8 mouse cellular contexts compared by ENCODE assay signal in the genomic region with DNA sequence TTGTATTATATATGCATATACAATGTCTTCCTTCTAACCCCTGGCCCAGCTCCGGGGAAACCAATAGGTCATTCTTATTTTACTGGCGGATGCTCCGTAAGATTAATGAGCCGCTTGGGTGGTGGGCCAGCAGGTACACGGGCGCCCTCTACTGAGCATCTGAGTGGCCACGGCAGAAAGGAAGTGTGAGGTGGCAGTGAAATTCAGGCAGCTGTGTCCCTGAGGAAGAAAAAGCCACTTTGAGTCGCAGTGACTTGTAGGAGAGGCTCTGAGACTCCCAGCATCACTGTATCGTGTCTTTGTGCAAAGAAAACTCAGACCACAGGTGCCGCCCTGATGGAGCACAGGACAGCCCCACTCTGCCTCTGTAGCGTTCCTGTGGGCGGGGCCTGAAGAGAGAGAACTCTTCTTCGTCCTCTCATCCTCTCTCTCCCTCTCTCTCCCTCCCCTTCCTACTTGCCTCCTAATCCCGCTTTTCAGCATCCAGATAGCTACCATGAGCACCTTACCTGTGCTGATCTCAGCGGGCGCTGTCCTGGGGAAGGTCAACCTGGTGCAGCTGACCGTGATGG. TPM values are rescaled to one million over a fixed set of nuclear protein-coding genes. Genes with fewer than 3 reads are reported as not detected.
A peak's percentile ranks its signal among the peaks of the same experiment; 100 is the strongest.
DNase-seq lines count a peak whose midpoint lies in the region; ATAC-seq and TF ChIP-seq lines count a peak whose summit lies in the region.

No protein-coding gene starts in this region.

- intact Hi-C loops in heart, postnatal 10 days (cut with DNase I), result loop anchor here (2.0 kb wide), 1 partner anchor 87 kb away; no protein-coding TSS in a partner anchor

- in situ Hi-C loops in CH12.LX (cut with MboI; ENCODE audit: low pct_ligation_motif_present, low pct_unique_long_range_greater_than_20kb, low sequenced_read_pairs), result loop anchor here (10.0 kb wide), 1 partner anchor 75 kb away; no protein-coding TSS in a partner anchor

- no peak overlapping the region for H3K9ac ChIP-seq in CH12.LX (ENCODE audit: insufficient read depth, low read depth)
- H3K9ac ChIP-seq in forebrain, embryonic 11.5 days (ENCODE audit: low read length), result peak overlapping the region; percentile 14

- H3K27me3 ChIP-seq in CH12.LX (replicated peaks), result no peaks in the 10 kb centered on the region
- no peaks in the 10 kb centered on the region for H3K27me3 ChIP-seq in forebrain, embryonic 11.5 days (ENCODE audit: control insufficient read depth, insufficient read depth, low read length)

- TF ChIP-seq RAD21 in CH12.LX (IDR thresholded peaks at IDR 0.05; ENCODE audit: low read depth, low read length), result peak; percentile 69

- peak overlapping the region; percentile 22 for H3K4me2 ChIP-seq in CH12.LX (ENCODE audit: insufficient read depth, low read depth, poor library complexity, severe bottlenecking)
- H3K4me2 ChIP-seq in forebrain, embryonic 11.5 days (ENCODE audit: low read depth, low read length, severe bottlenecking), result peak overlapping the region; percentile 47

- no peaks in the 10 kb centered on the region for H3K79me2 ChIP-seq in CH12.LX (replicated peaks; ENCODE audit: control insufficient read depth, extremely low read depth, insufficient read depth, poor library complexity, severe bottlenecking)

- no peak overlapping the region for H3K27ac ChIP-seq in CH12.LX (ENCODE audit: insufficient read depth, low read depth)
- H3K27ac ChIP-seq in forebrain, embryonic 11.5 days (ENCODE audit: low read depth, low read length), result no peak overlapping the region

- 3% methylated on average over 17 of the region's 17 CpGs for WGBS in forebrain, embryonic 11.5 days
- WGBS in lung, adult 2 months, result 5% methylated on average over 17 of the region's 17 CpGs

- ATAC-seq in forebrain, embryonic 11.5 days (replicated peaks; ENCODE audit: low FRiP score), result peak; percentile 27; the same call in 1 of the 2 replicates
- ATAC-seq in neutrophil, adult 5-6 weeks (ENCODE audit: extremely low read depth, insufficient number of reproducible peaks, low FRiP score, poor library complexity, severe bottlenecking), result peak; percentile 59

- H3K9me3 ChIP-seq in CH12.LX (replicated peaks; ENCODE audit: low read length), result no peaks in the 10 kb centered on the region
- no peaks in the 10 kb centered on the region for H3K9me3 ChIP-seq in forebrain, embryonic 11.5 days (ENCODE audit: control insufficient read depth, low read length)

- H3K4me1 ChIP-seq in CH12.LX (ENCODE audit: control insufficient read depth in 1 of 2, insufficient read depth in 2 of 2), result peaks cover 6 to 20% of the 10 kb centered on the region in 2 experiments; a peak in 3 of 4 replicates
- H3K4me1 ChIP-seq in forebrain, embryonic 11.5 days (replicated peaks; ENCODE audit: control insufficient read depth, insufficient read depth, low read length), result 0 out of 2 replicates have a peak, but pooled peaks cover 2% of the 10 kb centered on the region
- H3K4me1 ChIP-seq in lung, adult 2 months (ENCODE audit: control insufficient read depth, insufficient read depth, low read length), result 0 out of 2 replicates have a peak, but pooled peaks cover 2% of the 10 kb centered on the region

- peak; percentile 70 for DNase-seq in CH12.LX (ENCODE audit: extremely low read depth)
- DNase-seq in c-Kit-positive CD71-negative TER-119-negative erythroid progenitor cells, embryonic 14.5 days (ENCODE audit: low read depth), result peak; percentile 66
- DNase-seq in forebrain, embryonic 11.5 days (ENCODE audit: low spot score), result peak; percentile 84
- peak; percentile 78 to 84 for DNase-seq in heart, postnatal 10 days
- DNase-seq in kidney, postnatal 4 days, result peak; percentile 90 to 91
- DNase-seq in lung, adult 2 months, result peak; percentile 67
- DNase-seq in thymus, adult 18-20 months, result peak; percentile 25 to 29

- no peak for TF ChIP-seq EP300 in CH12.LX (IDR thresholded peaks at IDR 0.05; ENCODE audit: low read length)

- H3K4me3 ChIP-seq in CH12.LX (replicated peaks in 1 of 3; ENCODE audit: low read depth in 2 of 3, low read length in 2 of 3, poor library complexity in 1 of 3), result peak overlapping the region; percentile 47 to 54 (median 49)
- H3K4me3 ChIP-seq in forebrain, embryonic 11.5 days (ENCODE audit: low read depth, low read length), result peak overlapping the region; percentile 32
- H3K4me3 ChIP-seq in lung, adult 2 months (replicated peaks; ENCODE audit: extremely low read depth, low read depth, low read length), result peak overlapping the region; percentile 14

- dilution Hi-C loops in CH12.LX (cut with MboI; ENCODE audit: extremely low pct_ligation_motif_present, extremely low pct_unique_long_range_greater_than_20kb, low sequenced_read_pairs), result no loop called here

- TF ChIP-seq CTCF in CH12.LX (conservative IDR thresholded peaks at IDR 0.05 in 1 of 2, IDR thresholded peaks at IDR 0.05 in 1 of 2; ENCODE audit: low read depth in 2 of 2, low read length in 2 of 2), result peak; percentile 41 to 85
- TF ChIP-seq CTCF in lung, adult 2 months (IDR thresholded peaks at IDR 0.05; ENCODE audit: insufficient read depth, low read length), result peak; percentile 67

- H3K36me3 ChIP-seq in CH12.LX (replicated peaks in 1 of 2; ENCODE audit: control insufficient read depth in 1 of 2, insufficient read depth in 1 of 2, low read length in 1 of 2), result no peaks in the 10 kb centered on the region
- H3K36me3 ChIP-seq in forebrain, embryonic 11.5 days (ENCODE audit: control insufficient read depth, insufficient read depth, low read length), result no peaks in the 10 kb centered on the region

- no peak for TF ChIP-seq POLR2A in CH12.LX (IDR thresholded peaks at IDR 0.05; ENCODE audit: low read depth, low read length)
- no peak for TF ChIP-seq POLR2A in lung, adult 2 months (IDR thresholded peaks at IDR 0.05; ENCODE audit: borderline replicate concordance, extremely low read depth, low read depth, low read length)

TF ChIP-seq in CH12.LX, 34 proteins besides CTCF, POLR2A, EP300 and RAD21 (continues in another document):
- TF ChIP-seq ETS1 (conservative IDR thresholded peaks at IDR 0.05; ENCODE audit: low read depth, low read length), result no peak
- TF ChIP-seq KAT2A (IDR thresholded peaks at IDR 0.05; ENCODE audit: insufficient replicate concordance, low read length), result no peak
- 0 out of 2 replicates have a peak, but pooled peaks have one; percentile 56 for TF ChIP-seq TCF12 (IDR thresholded peaks at IDR 0.05; ENCODE audit: low read depth, low read length)
- TF ChIP-seq ZC3H11A (IDR thresholded peaks at IDR 0.05; ENCODE audit: low read depth, low read length), result no peak
- no peak for TF ChIP-seq RCOR1 (conservative IDR thresholded peaks at IDR 0.05; ENCODE audit: low read depth, low read length)
- TF ChIP-seq JUND (conservative IDR thresholded peaks at IDR 0.05; ENCODE audit: low read depth, low read length), result no peak
- no peak for TF ChIP-seq POLR2AphosphoS2 (IDR thresholded peaks at IDR 0.05; ENCODE audit: low read depth, low read length)
- no peak for TF ChIP-seq MYC (IDR thresholded peaks at IDR 0.05; ENCODE audit: low read depth, low read length)
- TF ChIP-seq SMC3 (IDR thresholded peaks at IDR 0.05; ENCODE audit: low read depth, low read length), result peak; percentile 57
- 0 out of 2 replicates have a peak, but pooled peaks have one; percentile 40 for TF ChIP-seq MXI1 (IDR thresholded peaks at IDR 0.05; ENCODE audit: low read depth, low read length)
- 0 out of 2 replicates have a peak, but pooled peaks have one; percentile 25 for TF ChIP-seq MEF2A (IDR thresholded peaks at IDR 0.05; ENCODE audit: borderline replicate concordance, low read depth, low read length)
- TF ChIP-seq BHLHE40 (IDR thresholded peaks at IDR 0.05; ENCODE audit: low read depth, low read length), result no peak
- no peak for TF ChIP-seq NRF1 (IDR thresholded peaks at IDR 0.05; ENCODE audit: low read depth, low read length)

RNA-seq across cellular contexts. Expression of a gene that starts 15.2 kb away (rescaled TPM):
- 0.92 and 1.1 TPM in 2 replicates for total RNA-seq in CH12.LX (2012; rRNA removed)
- total RNA-seq in CH12.LX (2014; rRNA removed), result 0.82 and 1.3 TPM in 2 replicates
- polyA plus RNA-seq in CH12.LX (2012; ENCODE audit: insufficient read length, low read depth), result 0.79 and 1.1 TPM in 2 replicates
- 15.9 and 21.6 TPM in 2 replicates for polyA plus RNA-seq in forebrain, embryonic 11.5 days (2014; fragmentation: Nextera tagmentation; extraction: Ambion mirVana)
- total RNA-seq in heart, postnatal 10 days (2021), result 1 to 10 TPM; 3.8 to 4.9 TPM
- 0.14 TPM in 1 of 2 replicates, not detected in the other for polyA plus RNA-seq in lung, adult 2 months (2012; rRNA removed)
- 0.98 TPM in 1 of 2 replicates, not detected in the other for total RNA-seq in neutrophil, adult 5-6 weeks (2017)

RNA-seq across cellular contexts. Expression of a gene that starts 26.4 kb away (rescaled TPM):
- total RNA-seq in CH12.LX (2012; rRNA removed), result 15.8 and 16.6 TPM in 2 replicates
- 17.3 and 19.6 TPM in 2 replicates for total RNA-seq in CH12.LX (2014; rRNA removed)
- polyA plus RNA-seq in CH12.LX (2012; ENCODE audit: insufficient read length, low read depth), result 19.8 and 22.3 TPM in 2 replicates
- 43.2 and 47.5 TPM in 2 replicates for polyA plus RNA-seq in forebrain, embryonic 11.5 days (2014; fragmentation: Nextera tagmentation; extraction: Ambion mirVana)
- 10 to 100 TPM; 24.9 to 25.9 TPM for total RNA-seq in heart, postnatal 10 days (2021)
- polyA plus RNA-seq in lung, adult 2 months (2012; rRNA removed), result 7.8 and 9.2 TPM in 2 replicates
- total RNA-seq in neutrophil, adult 5-6 weeks (2017), result 36.6 and 42.2 TPM in 2 replicates

RNA-seq across cellular contexts. Expression of a gene that starts 35.3 kb away (rescaled TPM):
- 84.8 and 95.8 TPM in 2 replicates for total RNA-seq in CH12.LX (2012; rRNA removed)
- total RNA-seq in CH12.LX (2014; rRNA removed), result 131 and 132 TPM in 2 replicates
- 114 and 133 TPM in 2 replicates for polyA plus RNA-seq in CH12.LX (2012; ENCODE audit: insufficient read length, low read depth)
- 114 and 117 TPM in 2 replicates for polyA plus RNA-seq in forebrain, embryonic 11.5 days (2014; fragmentation: Nextera tagmentation; extraction: Ambion mirVana)
- 10 to 100 TPM; 80.8 to 85.0 TPM for total RNA-seq in heart, postnatal 10 days (2021)
- 125 and 169 TPM in 2 replicates for polyA plus RNA-seq in lung, adult 2 months (2012; rRNA removed)
- 292 TPM in 2 replicates for total RNA-seq in neutrophil, adult 5-6 weeks (2017)

RNA-seq across cellular contexts. Expression of a gene that starts 43.9 kb away (rescaled TPM):
- 61.3 and 71.9 TPM in 2 replicates for total RNA-seq in CH12.LX (2012; rRNA removed)
- total RNA-seq in CH12.LX (2014; rRNA removed), result 51.2 and 62.7 TPM in 2 replicates
- 69.4 and 86.8 TPM in 2 replicates for polyA plus RNA-seq in CH12.LX (2012; ENCODE audit: insufficient read length, low read depth)
- polyA plus RNA-seq in forebrain, embryonic 11.5 days (2014; fragmentation: Nextera tagmentation; extraction: Ambion mirVana), result 332 and 356 TPM in 2 replicates
- 100 to 1,000 TPM; 146 to 154 TPM for total RNA-seq in heart, postnatal 10 days (2021)
- polyA plus RNA-seq in lung, adult 2 months (2012; rRNA removed), result 533 and 883 TPM in 2 replicates
- 622 and 656 TPM in 2 replicates for total RNA-seq in neutrophil, adult 5-6 weeks (2017)

RNA-seq across cellular contexts. Expression of a gene that starts 51.2 kb away (rescaled TPM):
- 59.2 and 63.5 TPM in 2 replicates for total RNA-seq in CH12.LX (2012; rRNA removed)
- total RNA-seq in CH12.LX (2014; rRNA removed), result 77.1 and 93.8 TPM in 2 replicates
- polyA plus RNA-seq in CH12.LX (2012; ENCODE audit: insufficient read length, low read depth), result 76.1 and 89.0 TPM in 2 replicates
- 59.0 and 66.7 TPM in 2 replicates for polyA plus RNA-seq in forebrain, embryonic 11.5 days (2014; fragmentation: Nextera tagmentation; extraction: Ambion mirVana)
- 10 to 100 TPM; 48.7 TPM for total RNA-seq in heart, postnatal 10 days (2021)
- polyA plus RNA-seq in lung, adult 2 months (2012; rRNA removed), result 25.7 and 43.4 TPM in 2 replicates
- total RNA-seq in neutrophil, adult 5-6 weeks (2017), result 473 and 479 TPM in 2 replicates

Comparison
In these comparisons a context has a peak if more than half of its experiments do, and no peak if none do; other contexts are left out.
1. DNase-seq: peak in every context shown above with its lines; median percentile 90 in kidney, postnatal 4 days; 84 in forebrain, embryonic 11.5 days; 81 in heart, postnatal 10 days; 70 in CH12.LX; 67 in lung, adult 2 months; 66 in c-Kit-positive CD71-negative TER-119-negative erythroid progenitor cells, embryonic 14.5 days; 27 in thymus, adult 18-20 months.